Mouse (Mus musculus) neural tube, embryonic 15.5 days (tissue): ENCODE measurements around the gene Fbxo41. TPM values are rescaled to one million over a fixed set of nuclear protein-coding genes. Genes with fewer than 3 reads are reported as not detected.

ENCODE experiments used
- ATAC-seq: fragments of 200-750 bp; cut with Nextera tagmentation; 2 replicates; pipeline ENCODE4 v1.8.0; 2017; ENCODE audit warnings: mild to moderate bottlenecking, moderate TSS enrichment, moderate library complexity; ENCODE audit not compliant: low FRiP score
- H3K27ac ChIP-seq: fragments of 300-500 bp; sonication (generic); replicated peaks from 2 replicates; pipeline ENCODE4 v1.5.1; 2015; ENCODE audit warnings: mild to moderate bottlenecking, inconsistent platforms
- H3K27me3 ChIP-seq: fragments of 300-500 bp; sonication (generic); replicated peaks from 2 replicates; pipeline ENCODE4 v1.6.1; 2015; ENCODE audit warnings: inconsistent platforms
- H3K36me3 ChIP-seq: fragments of 300-500 bp; sonication (generic); 2 replicates; pipeline ENCODE4 v1.6.1; 2015; ENCODE audit warnings: inconsistent platforms
- H3K4me1 ChIP-seq: fragments of 300-500 bp; sonication (generic); 2 replicates; pipeline ENCODE4 v1.6.1; 2015; ENCODE audit warnings: inconsistent platforms
- H3K4me2 ChIP-seq: fragments of 300-500 bp; sonication (generic); 2 replicates; pipeline ENCODE4 v1.6.1; 2015; ENCODE audit warnings: inconsistent platforms, mild to moderate bottlenecking, moderate library complexity
- H3K4me3 ChIP-seq: fragments of 300-500 bp; sonication (generic); replicated peaks from 2 replicates; pipeline ENCODE4 v1.5.1; 2015; ENCODE audit warnings: mild to moderate bottlenecking, inconsistent platforms
- H3K9ac ChIP-seq: fragments of 300-500 bp; sonication (generic); replicated peaks from 2 replicates; pipeline ENCODE4 v1.6.1; 2015; ENCODE audit warnings: mild to moderate bottlenecking, inconsistent platforms
- H3K9me3 ChIP-seq: fragments of 300-500 bp; sonication (generic); replicated peaks from 2 replicates; pipeline ENCODE4 v1.6.1; 2016; ENCODE audit warnings: inconsistent platforms
- WGBS: fragments of 180-500 bp; shearing (Covaris S2); methylation state at CpG from one replicate; pipeline ENCODE4 v1.1.7; 2015; ENCODE audit warnings: mixed read lengths; 5-methylcytosine and 5-hydroxymethylcytosine counted together
- polyA plus RNA-seq: library from polyadenylated mRNA; unstranded; fragments of >200 nt; fragmentation: Nextera tagmentation; extraction: Ambion mirVana; gene quantifications from 2 replicates; pipeline ENCODE4 v1.2.1, GENCODE M21; 2015

Gene Fbxo41
- 8.2 and 9.5 TPM in 2 replicates for polyA plus RNA-seq

DNA sequence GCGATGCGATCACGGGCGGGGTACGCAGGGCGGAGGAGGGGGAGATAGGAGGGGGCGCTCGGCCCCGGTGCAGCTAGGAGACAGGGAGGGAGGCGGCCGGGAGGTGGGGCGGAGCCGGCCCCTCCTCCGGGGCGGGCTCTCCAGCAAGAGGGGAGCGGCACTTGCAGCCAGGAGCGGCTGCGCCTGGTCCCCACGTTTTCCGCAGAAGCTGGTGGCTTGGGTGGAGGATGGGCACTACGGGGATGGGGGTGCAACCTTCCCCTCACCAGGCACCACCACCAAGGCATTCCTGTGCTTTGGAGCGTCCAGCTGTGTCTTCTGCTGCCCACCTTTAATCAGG lies at the start of gene Fbxo41:
Gene Fbxo41 (minus strand): TSS at position 84 of the 340 bp plus-strand sequence.
- ATAC-seq = peak; percentile 92
- Histone ChIP-seq H3K27me3 (peaks cover 8% of the 10 kb centered on the region; the same call in 1 of the 2 replicates), H3K4me1 (peaks cover 24% of the 10 kb centered on the region), H3K36me3 (no peaks in the 10 kb centered on the region), H3K4me2 (peak within 1 kb of the TSS; percentile 71), H3K4me3 (peak within 1 kb of the TSS; percentile 82), H3K9ac (peak within 1 kb of the TSS; percentile 86), H3K9me3 (no peaks in the 10 kb centered on the region), H3K27ac (peak within 1 kb of the TSS; percentile 87)
- WGBS = 2% methylated on average over 18 of the region's 22 CpGs

DNA sequence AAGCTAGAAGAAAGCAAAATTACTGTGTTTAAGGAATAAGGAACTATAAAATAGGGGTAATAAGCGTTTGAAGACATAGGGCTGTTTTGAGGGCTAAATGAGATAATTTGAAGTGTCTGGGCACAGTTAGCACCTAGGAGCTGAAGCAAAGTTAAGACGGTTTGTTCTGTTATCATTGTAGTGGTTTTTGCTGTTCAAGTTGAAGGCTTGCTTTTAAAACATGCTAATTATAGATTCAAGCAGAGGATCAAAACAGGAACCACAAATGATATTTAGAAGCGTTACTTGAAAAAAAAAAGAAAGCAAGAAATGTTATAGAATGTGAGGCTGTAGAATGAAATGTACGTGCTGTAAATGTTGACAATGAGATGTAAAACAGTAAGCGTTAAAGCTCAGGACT lies 44.8 kb upstream of the Fbxo41 start:
- Histone ChIP-seq H3K9ac (no peak overlapping the region), H3K27me3 (no peaks in the 10 kb centered on the region; the same call in 1 of the 2 replicates), H3K4me3 (no peak overlapping the region), H3K27ac (no peak overlapping the region), H3K4me2 (no peak overlapping the region), H3K36me3 (no peaks in the 10 kb centered on the region), H3K9me3 (no peaks in the 10 kb centered on the region), H3K4me1 (no peaks in the 10 kb centered on the region)
- 86% methylated on average over 5 of the region's 5 CpGs for WGBS
- ATAC-seq = no peak

DNA sequence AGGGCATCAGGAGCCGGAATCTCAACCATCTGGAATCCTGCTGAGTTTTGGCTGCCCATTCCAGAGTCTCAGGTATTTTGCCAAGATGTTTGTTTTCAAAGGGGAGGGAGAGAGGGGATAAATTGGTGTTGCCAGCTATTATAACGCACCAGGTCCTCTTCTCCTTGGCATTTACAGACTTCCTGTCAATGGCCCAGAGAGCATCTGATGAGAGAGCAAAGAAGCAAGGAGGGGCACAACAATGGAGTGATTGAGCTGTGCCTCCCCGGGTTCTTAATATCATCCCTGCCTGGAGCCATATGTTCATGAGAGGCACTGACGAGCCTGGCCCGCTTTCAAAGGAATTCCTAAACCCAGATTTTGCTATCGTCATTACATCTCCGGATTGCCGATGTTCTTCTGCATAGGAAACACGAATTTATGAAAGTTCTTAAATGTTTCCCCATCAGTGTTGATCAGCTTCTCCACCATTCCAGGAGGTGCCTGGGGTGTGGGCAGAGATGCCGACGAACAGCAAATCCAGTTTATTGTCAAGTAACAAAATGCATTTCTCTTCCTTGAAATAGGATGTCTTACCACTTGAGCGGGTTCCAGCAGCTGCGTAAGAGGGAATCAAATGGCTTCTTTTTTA lies 41.6 kb upstream of the Fbxo41 start:
- no peaks in the 10 kb centered on the region for H3K9me3 ChIP-seq
- no peaks in the 10 kb centered on the region for H3K4me1 ChIP-seq
- no peaks in the 10 kb centered on the region for H3K27me3 ChIP-seq
- H3K4me3 ChIP-seq = no peak overlapping the region
- 68% methylated on average over 13 of the region's 13 CpGs for WGBS
- H3K27ac ChIP-seq = no peak overlapping the region
- ATAC-seq = no peak
- H3K36me3 ChIP-seq = no peaks in the 10 kb centered on the region
- H3K4me2 ChIP-seq = peak overlapping the region; percentile 5; the same call in 1 of the 2 replicates
- no peak overlapping the region for H3K9ac ChIP-seq

DNA sequence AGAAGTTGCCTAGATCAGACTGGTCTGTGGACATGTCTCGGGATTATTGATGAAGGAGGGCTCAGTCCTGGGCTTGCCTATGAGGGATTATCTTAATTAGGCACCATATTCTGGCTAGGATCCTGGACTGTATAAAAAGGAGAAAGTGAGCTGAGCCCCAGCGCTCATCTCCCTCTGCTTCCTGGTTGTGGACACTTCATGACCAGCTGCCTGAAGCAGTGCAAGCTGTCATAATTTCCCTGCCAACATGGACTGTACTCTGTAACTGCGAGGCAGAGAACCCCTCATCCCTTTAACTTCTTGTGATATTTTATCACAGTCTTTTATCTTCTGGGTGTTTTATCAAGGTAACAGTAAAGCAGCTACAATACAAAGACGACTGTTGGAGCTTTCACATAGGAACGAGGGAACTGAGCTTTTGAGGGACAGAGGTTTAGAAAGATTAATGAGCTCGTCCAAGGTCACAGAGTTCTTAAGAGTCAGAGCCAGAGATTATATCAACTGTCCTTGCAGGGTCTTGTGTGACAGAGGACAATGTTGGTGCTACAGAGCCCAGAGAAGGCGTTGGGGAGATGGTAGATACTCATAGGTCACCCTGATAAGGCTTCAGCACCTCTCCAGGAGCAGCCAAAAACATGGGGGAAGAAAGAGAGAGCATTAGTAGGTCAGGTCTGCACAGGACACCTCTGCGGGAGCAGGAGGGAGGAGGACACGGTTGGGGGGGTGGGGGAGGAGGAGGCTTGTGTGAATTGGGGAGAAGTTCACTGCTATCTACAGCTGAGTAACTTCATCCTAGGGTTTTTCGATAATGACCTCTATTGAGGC lies 40.8 kb upstream of the Fbxo41 start:
- no peak overlapping the region for H3K27ac ChIP-seq
- no peak overlapping the region for H3K4me2 ChIP-seq
- no peaks in the 10 kb centered on the region for H3K36me3 ChIP-seq
- no peaks in the 10 kb centered on the region for H3K27me3 ChIP-seq
- no peak overlapping the region for H3K4me3 ChIP-seq
- no peak for ATAC-seq
- no peaks in the 10 kb centered on the region for H3K9me3 ChIP-seq
- H3K9ac ChIP-seq = no peak overlapping the region
- no peaks in the 10 kb centered on the region for H3K4me1 ChIP-seq
- 81% methylated on average over 10 of the region's 10 CpGs for WGBS

DNA sequence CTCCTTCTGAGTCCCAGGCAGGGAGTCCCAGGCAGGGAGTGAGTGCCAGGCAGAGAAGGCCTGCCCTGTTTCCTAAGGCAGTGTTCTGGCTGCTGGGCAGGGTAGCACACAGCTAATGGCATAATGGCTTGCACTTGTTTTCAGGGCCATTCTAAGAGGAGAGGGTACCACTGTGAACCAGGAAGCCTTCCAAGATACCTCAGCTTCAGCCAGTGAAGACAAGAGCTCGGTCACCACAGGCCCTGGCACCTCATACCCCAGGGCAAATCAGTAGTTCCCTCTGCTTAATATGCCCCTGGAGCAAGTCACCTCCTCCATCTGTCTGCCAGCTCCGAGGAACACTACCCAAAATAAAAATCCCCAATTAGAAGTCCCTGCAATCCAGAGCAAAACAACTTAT lies 20.0 kb upstream of the Fbxo41 start:
- Histone ChIP-seq H3K9ac (no peak overlapping the region), H3K36me3 (no peaks in the 10 kb centered on the region), H3K4me2 (no peak overlapping the region), H3K4me3 (no peak overlapping the region), H3K9me3 (no peaks in the 10 kb centered on the region), H3K27ac (no peak overlapping the region), H3K4me1 (peaks cover 7% of the 10 kb centered on the region), H3K27me3 (0 out of 2 replicates have a peak, but pooled peaks cover 5% of the 10 kb centered on the region)
- ATAC-seq = no peak
- WGBS = 81% methylated on average over 2 of the region's 2 CpGs

DNA sequence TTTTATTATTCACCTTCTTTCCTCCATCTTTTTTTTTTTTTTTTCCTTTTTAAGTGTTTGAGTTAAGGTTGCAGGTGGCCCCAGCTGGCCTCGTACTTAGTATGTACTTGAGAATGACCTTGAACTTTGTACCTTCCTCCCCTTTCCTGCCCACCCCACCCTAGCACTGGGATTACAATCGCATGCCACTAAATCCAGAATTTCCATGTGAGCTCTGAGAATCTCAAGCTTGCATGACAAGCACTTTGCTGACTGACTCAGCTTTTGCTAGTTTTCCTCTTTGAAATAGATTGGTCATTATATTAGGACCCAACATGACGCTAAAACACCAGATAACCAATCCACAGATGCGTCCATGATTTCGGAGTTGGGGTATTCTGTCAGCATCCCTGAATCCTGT lies 19.2 kb upstream of the Fbxo41 start:
- Histone ChIP-seq H3K4me3 (no peak overlapping the region), H3K4me2 (no peak overlapping the region), H3K9me3 (no peaks in the 10 kb centered on the region), H3K9ac (no peak overlapping the region), H3K4me1 (peaks cover 7% of the 10 kb centered on the region), H3K27me3 (0 out of 2 replicates have a peak, but pooled peaks cover 5% of the 10 kb centered on the region), H3K36me3 (no peaks in the 10 kb centered on the region), H3K27ac (no peak overlapping the region)
- 88% methylated on average over 5 of the region's 5 CpGs for WGBS
- no peak for ATAC-seq

DNA sequence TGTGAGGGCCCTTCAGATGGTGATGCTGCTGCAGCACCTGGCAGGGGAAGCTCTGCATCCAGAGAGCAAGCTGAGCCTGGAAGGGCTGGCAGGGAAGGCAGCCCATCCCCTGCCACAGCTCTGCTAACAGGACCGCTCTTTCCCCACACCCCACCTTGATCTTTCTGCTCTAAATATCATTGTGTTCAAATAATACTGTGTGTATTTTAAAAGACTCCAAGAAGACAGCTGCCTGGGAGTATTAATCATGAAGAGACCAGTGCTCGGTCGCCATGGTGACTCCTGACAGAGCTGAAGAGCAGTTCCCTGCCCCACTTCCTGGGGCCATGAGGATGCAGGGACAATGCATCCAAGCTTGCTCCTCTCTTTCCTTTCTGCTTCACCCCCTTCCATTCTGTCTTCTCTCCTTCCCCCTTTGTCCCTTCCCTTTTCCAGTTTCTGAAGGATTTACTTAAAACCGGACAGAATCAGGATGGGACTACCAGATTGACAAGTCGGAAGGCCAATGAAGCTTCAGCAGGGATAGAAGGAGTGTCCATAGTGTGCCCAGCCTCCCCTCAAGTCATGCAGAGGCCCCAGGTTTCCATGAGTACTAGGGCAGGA lies 15.4 kb upstream of the Fbxo41 start:
- no peak overlapping the region for H3K9ac ChIP-seq
- peaks cover 17% of the 10 kb centered on the region for H3K4me1 ChIP-seq
- 41% methylated on average over 5 of the region's 5 CpGs for WGBS
- H3K9me3 ChIP-seq = no peaks in the 10 kb centered on the region
- no peak overlapping the region for H3K4me3 ChIP-seq
- peaks cover 38% of the 10 kb centered on the region for H3K27me3 ChIP-seq
- H3K27ac ChIP-seq = 0 out of 2 replicates have a peak overlapping the region, but pooled peaks have one; percentile 6
- 0 out of 2 replicates have a peak overlapping the region, but pooled peaks have one; percentile 0 for H3K4me2 ChIP-seq
- 0 out of 2 replicates have a peak, but pooled peaks have one; percentile 55 for ATAC-seq
- no peaks in the 10 kb centered on the region for H3K36me3 ChIP-seq

DNA sequence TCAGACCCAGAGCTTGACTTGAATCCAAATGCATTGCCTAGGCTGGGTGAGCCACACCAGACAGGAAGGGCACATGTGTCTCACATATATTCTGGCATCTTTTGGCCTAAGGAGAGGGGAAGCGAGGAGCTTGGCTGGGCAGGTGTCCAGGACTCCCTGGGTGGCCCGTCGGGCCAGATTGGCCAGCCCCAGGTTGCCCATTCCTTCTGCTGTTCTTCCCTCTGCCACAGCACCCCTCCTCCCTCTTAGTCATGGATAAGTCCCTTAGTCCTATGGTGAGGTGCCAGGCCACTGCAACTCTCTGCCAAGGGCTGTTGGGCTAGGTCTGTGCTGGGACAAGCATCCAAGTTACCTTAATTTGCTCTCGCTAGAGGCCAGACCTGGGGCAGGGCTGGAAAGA lies 13.1 kb upstream of the Fbxo41 start:
- WGBS = 75% methylated on average over 4 of the region's 4 CpGs

DNA sequence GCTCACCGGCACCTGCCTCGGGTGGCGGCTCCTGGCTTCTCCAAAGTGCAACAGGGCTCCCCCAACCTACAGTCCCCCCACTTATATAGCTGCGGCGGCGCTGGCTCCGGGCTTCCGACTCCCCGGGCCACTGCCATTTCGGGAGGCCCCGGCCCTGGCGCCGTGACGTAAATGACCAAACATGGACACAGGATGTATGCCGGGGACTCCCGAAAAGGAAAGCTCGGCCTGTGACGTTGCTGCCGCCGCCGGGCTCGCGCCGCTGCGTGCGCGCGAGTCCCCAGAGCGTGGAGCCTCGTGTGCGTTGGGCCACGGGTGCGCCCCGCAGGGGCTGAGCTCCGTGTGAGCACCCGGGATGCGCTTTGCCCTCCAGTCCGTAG lies 10.7 kb upstream of the Fbxo41 start, which contains the start of gene Egr4:
Gene Egr4 (minus strand): TSS at position 59 of the 380 bp plus-strand sequence.
- peak within 1 kb of the TSS; percentile 84 for H3K4me2 ChIP-seq
- H3K4me3 ChIP-seq = peak within 1 kb of the TSS; percentile 49
- ATAC-seq = peak; percentile 71
- H3K36me3 ChIP-seq = no peaks in the 10 kb centered on the region
- H3K9ac ChIP-seq = peak within 1 kb of the TSS; percentile 38
- H3K27me3 ChIP-seq = peaks cover 79% of the 10 kb centered on the region
- WGBS = under 1% methylated on average over 37 of the region's 38 CpGs
- peaks cover 36% of the 10 kb centered on the region for H3K4me1 ChIP-seq
- H3K27ac ChIP-seq = no peak within 1 kb of the TSS
- no peaks in the 10 kb centered on the region for H3K9me3 ChIP-seq

More for the DNA sequence above, 13.1 kb upstream of the Fbxo41 start:
- H3K27ac ChIP-seq = no peak overlapping the region
- peaks cover 58% of the 10 kb centered on the region for H3K27me3 ChIP-seq
- H3K9ac ChIP-seq = no peak overlapping the region
- H3K4me1 ChIP-seq = peaks cover 38% of the 10 kb centered on the region
- no peak overlapping the region for H3K4me2 ChIP-seq
- no peak for ATAC-seq
- H3K4me3 ChIP-seq = no peak overlapping the region
- H3K9me3 ChIP-seq = no peaks in the 10 kb centered on the region
- no peaks in the 10 kb centered on the region for H3K36me3 ChIP-seq

DNA sequence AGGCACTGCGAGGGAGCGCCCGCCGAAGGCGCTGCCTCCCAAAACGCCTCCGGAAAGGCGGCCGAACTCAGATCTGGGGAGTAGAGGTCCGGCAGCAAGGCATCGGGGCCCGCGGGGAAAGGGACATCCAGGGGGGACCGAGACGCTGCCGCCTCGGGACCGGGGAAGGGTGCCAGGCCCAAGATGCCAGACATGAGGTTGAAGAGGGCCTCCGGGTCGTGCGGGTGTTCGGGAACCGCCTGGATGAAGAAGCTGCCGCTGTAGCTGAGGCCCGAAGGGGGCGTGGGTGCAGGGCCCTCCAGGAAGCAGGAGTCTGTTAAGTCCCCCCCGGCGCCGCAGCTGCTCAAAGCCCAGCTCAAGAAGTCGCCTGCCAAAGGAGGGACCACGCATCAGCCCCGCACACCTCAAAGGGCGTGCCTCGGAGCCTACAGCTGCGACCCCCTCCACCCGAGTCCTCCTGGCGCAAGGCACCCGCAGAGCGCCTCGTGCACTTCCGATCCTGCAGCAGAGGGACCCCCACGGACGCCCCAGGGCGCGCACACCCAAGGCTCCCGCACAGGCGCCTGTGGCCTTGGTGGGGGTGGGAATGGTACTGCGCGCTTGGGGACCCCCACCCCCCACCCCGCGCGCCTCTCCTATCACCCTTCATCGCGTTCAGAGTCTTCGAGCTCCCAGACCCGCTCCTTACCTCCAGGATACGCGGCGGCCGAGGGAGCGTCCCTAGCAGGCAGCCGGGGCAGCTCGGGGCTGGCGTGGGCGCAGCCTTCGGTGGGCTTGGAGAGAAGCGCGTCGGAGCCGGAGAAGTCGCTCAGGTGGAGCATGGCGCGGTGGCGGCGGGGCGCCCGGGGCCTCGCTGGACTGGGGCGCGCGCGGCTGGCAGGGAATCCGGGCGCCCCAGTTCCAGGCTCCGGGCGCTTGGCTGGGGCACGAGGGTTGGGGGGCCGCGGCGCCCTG lies 10.1 kb upstream of the Fbxo41 start:
- H3K27ac ChIP-seq = no peak overlapping the region
- H3K4me2 ChIP-seq = peak overlapping the region; percentile 84
- peak; percentile 18; the same call in 1 of the 2 replicates for ATAC-seq
- H3K4me3 ChIP-seq = peak overlapping the region; percentile 49
- H3K4me1 ChIP-seq = peaks cover 31% of the 10 kb centered on the region
- H3K9ac ChIP-seq = peak overlapping the region; percentile 38; the same call in 1 of the 2 replicates
- H3K9me3 ChIP-seq = no peaks in the 10 kb centered on the region
- H3K27me3 ChIP-seq = peaks cover 84% of the 10 kb centered on the region
- under 1% methylated on average over 90 of the region's 90 CpGs for WGBS
- no peaks in the 10 kb centered on the region for H3K36me3 ChIP-seq

DNA sequence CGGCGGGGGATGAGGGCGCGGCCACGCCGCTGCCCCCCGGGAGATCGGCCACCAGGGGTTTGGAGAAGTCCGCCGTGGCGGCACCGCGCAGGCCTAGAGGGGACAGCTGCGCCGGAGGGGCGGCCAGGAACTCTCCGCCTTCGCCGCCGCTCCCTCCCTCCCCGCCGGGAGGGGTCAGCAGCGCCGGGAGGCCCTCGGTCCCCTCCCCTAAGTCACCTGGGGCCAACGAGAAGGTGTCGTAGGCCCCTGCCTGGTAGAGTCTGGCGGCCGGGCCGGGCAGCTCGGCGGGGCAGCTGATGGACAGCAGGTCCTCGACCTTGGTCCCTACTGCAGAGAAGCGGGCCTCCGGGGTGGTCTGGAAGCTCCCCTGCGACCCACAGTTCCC lies 9.3 kb upstream of the Fbxo41 start:
- 0% methylated on average over 29 of the region's 36 CpGs for WGBS
- no peaks in the 10 kb centered on the region for H3K36me3 ChIP-seq
- peak overlapping the region; percentile 84 for H3K4me2 ChIP-seq
- peak overlapping the region; percentile 49 for H3K4me3 ChIP-seq
- H3K9me3 ChIP-seq = no peaks in the 10 kb centered on the region
- peaks cover 88% of the 10 kb centered on the region for H3K27me3 ChIP-seq
- no peak overlapping the region for H3K27ac ChIP-seq
- no peak overlapping the region for H3K9ac ChIP-seq
- ATAC-seq = no peak
- peaks cover 31% of the 10 kb centered on the region for H3K4me1 ChIP-seq
